Mouse (Mus musculus) MEL (cell line): ENCODE results near the gene Nf1.

Experiments used
- CTCF ChIP-seq, 3 experiments: IDR thresholded peaks in 2 of 3; conservative IDR thresholded peaks in 1 of 3; 2 replicates each; pipeline ENCODE4 v1.5.1; 2011 to 2012; ENCODE audit warnings: low read length in 3 of 3, low read depth in 2 of 3, mild to moderate bottlenecking in 2 of 3, improper control_type of control experiment in 1 of 3, inconsistent platforms in 1 of 3, mixed read lengths in 1 of 3, moderate library complexity in 1 of 3; ENCODE audit not compliant: control insufficient read depth in 1 of 3, insufficient read depth in 1 of 3, poor library complexity in 1 of 3, severe bottlenecking in 1 of 3
- ZC3H11A ChIP-seq: IDR thresholded peaks from 2 replicates; pipeline ENCODE4 v1.6.1; 2012; ENCODE audit warnings: low read depth, mild to moderate bottlenecking, inconsistent platforms, low read length, improper control_type of control experiment
- ZKSCAN1 ChIP-seq: IDR thresholded peaks from 2 replicates; pipeline ENCODE4 v1.6.1; 2012; ENCODE audit warnings: low read depth, mild to moderate bottlenecking, inconsistent platforms, low read length, improper control_type of control experiment, moderate library complexity

- TF ChIP-seq CTCF (IDR thresholded peaks at IDR 0.05 in 2 of 3, conservative IDR thresholded peaks at IDR 0.05 in 1 of 3; ENCODE audit: control insufficient read depth in 1 of 3, insufficient read depth in 1 of 3, low read depth in 2 of 3, low read length in 3 of 3, poor library complexity in 1 of 3, severe bottlenecking in 1 of 3): no peak
- no peak for TF ChIP-seq ZKSCAN1
- TF ChIP-seq ZC3H11A: no peak
Measured at GRCm38 (mm10) chr11:79533950-79534690, 194.6 kb downstream of the Nf1 start.
